Mouse (Mus musculus): ENCODE measurements around the gene Acsl3. TPM values are rescaled to one million over a fixed set of nuclear protein-coding genes. Genes with fewer than 3 reads are reported as not detected.

Gene Acsl3
- polyA plus RNA-seq, 1 experiment = 45.8 TPM

DNA sequence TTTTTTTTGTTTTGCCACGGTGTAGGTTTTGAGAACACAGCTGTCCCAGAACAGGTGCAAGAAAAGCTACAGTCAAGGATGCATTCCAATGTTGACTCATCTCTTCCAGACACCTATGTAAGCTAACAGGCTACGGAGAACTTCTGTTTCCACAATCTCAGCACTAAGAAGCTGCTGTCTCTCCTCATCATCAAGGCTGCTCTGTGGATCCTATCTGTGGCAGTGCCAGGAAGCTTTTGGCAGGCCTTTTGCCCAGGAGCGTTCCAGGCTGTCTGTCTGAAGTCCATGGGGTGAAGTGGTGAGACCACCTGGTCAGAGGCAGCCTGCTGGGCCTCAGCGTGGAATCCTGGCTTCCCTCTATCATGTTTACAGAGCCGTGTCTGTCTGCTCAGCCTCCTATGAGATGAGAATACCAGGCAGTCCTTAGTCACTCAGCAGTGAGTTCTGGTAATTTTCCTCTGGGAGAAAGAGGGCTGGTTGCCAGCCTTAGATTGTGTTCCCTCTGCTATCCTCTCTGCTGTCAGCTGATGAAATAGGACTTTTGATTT lies 87.7 kb downstream of the Acsl3 start:
- TF ChIP-seq CTCF (IDR thresholded peaks at IDR 0.05; ENCODE audit: borderline replicate concordance, extremely low read depth, insufficient read depth, insufficient read length) (no peak), POLR2A (IDR thresholded peaks at IDR 0.05; ENCODE audit: borderline replicate concordance, extremely low read depth, insufficient read depth, insufficient read length, poor library complexity, severe bottlenecking) (no peak)
- DNase-seq (ENCODE audit: low read depth) = peak; percentile 60

Other genes starting within 250 kb of the Acsl3 start
- 58.8 and 66.6 TPM in 2 replicates for gene Farsb, start 168.9 kb upstream of the Acsl3 start, polyA plus RNA-seq (2012; rRNA removed)
- gene Mogat1, start 146.8 kb upstream of the Acsl3 start, polyA plus RNA-seq (2012; rRNA removed) = 0.23 and 0.25 TPM in 2 replicates
- 1.00 and 1.5 TPM in 2 replicates for gene BC035947, start 145.7 kb upstream of the Acsl3 start, polyA plus RNA-seq (2012; rRNA removed)
- gene Utp14b, start 213 bp downstream of the Acsl3 start, polyA plus RNA-seq (2012; rRNA removed) = 3.5 and 6.0 TPM in 2 replicates
- gene Kcne4, start 158.9 kb downstream of the Acsl3 start, polyA plus RNA-seq (2012; rRNA removed) = 0.55 and 1.1 TPM in 2 replicates